Mouse (Mus musculus): Measurements from ENCODE around the gene Npc1l1.
A peak's percentile ranks its signal among the peaks of the same experiment; 100 is the strongest.

- 0 out of 2 replicates have a peak, but pooled peaks have one; percentile 17 for TF ChIP-seq CTCF (IDR thresholded peaks at IDR 0.05; ENCODE audit: low read depth)
- TF ChIP-seq EP300 (IDR thresholded peaks at IDR 0.05; ENCODE audit: low read depth): no peak
These were observed 30.4 kb downstream of the Npc1l1 start, which contains the start of gene A730071L15Rik for GRCm38 (mm10) chr11:6199410-6200086.
